Mouse (Mus musculus) lung, postnatal 0 days (tissue): ENCODE measurements around the gene Adora2b.

Experiments
- CTCF ChIP-seq: IDR thresholded peaks from 2 replicates; pipeline ENCODE4 v1.5.1; 2016; ENCODE audit warnings: antibody characterized with exemption, mild to moderate bottlenecking
- EP300 ChIP-seq: IDR thresholded peaks from 2 replicates; pipeline ENCODE4 v1.6.1; 2016; ENCODE audit warnings: antibody characterized with exemption, mild to moderate bottlenecking, control low read depth

- TF ChIP-seq CTCF (no peak), EP300 (no peak)
Measured at GRCm38 (mm10) chr11:62294121-62294520, 45.3 kb downstream of the Adora2b start.
